ENCODE assay signal across 9 mouse cellular contexts in the genomic region with DNA sequence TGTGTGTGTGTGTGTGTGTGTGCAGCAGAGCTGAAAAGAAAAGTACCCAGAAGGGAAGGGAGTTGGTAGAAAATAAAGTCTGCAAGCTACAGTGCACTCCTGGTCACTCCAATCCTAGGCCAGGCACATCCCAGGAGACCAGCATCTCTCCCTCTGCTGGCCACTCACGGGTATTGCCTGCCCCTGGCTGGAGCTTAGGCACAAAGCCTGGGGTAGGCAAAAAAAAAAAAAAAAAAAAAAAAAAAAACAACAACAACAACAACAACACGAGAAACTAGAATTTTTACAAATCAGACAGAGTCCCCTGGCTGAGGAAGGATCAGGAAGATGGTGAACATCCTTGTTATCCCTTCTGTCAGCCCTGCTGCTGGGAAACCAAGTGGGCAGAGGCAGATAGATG. TPM values are rescaled to one million over a fixed set of nuclear protein-coding genes. Genes with fewer than 3 reads are reported as not detected.
DNase-seq lines count a peak whose midpoint lies in the region; ATAC-seq lines count a peak whose summit lies in the region.
"Had no signal": no experiment of that assay in that cellular context is flagged by ENCODE, and none has a peak within 500 bp of the region (broad histone marks: within the 10 kb centered on the region; RNA-seq: fewer than 3 reads in every experiment).

No protein-coding gene starts in this region.

- no peak for ATAC-seq in forebrain, embryonic 11.5 days (replicated peaks; ENCODE audit: low FRiP score)
- no peak for ATAC-seq in forebrain, embryonic 15.5 days (replicated peaks)
- ATAC-seq in embryonic facial prominence, embryonic 14.5 days (ENCODE audit: low read depth) = no peak

- H3K9me3 ChIP-seq in forebrain, embryonic 11.5 days (ENCODE audit: control insufficient read depth, low read length) = no peaks in the 10 kb centered on the region
- H3K9me3 ChIP-seq in forebrain, embryonic 15.5 days = no peaks in the 10 kb centered on the region
- no peaks in the 10 kb centered on the region for H3K9me3 ChIP-seq in embryonic facial prominence, embryonic 14.5 days (ENCODE audit: control insufficient read depth, low read length)
- H3K9me3 ChIP-seq: limb, embryonic 15.5 days had no signal

- H3K27me3 ChIP-seq in forebrain, embryonic 11.5 days (ENCODE audit: control insufficient read depth, insufficient read depth, low read length) = no peaks in the 10 kb centered on the region
- no peaks in the 10 kb centered on the region for H3K27me3 ChIP-seq in forebrain, embryonic 15.5 days
- H3K27me3 ChIP-seq in embryonic facial prominence, embryonic 14.5 days (replicated peaks; ENCODE audit: control insufficient read depth, insufficient read depth, low read length) = no peaks in the 10 kb centered on the region
- H3K27me3 ChIP-seq: limb, embryonic 15.5 days had no signal

- H3K9ac ChIP-seq in forebrain, embryonic 11.5 days (ENCODE audit: low read length) = no peak overlapping the region
- no peak overlapping the region for H3K9ac ChIP-seq in forebrain, embryonic 15.5 days (replicated peaks)
- no peak overlapping the region for H3K9ac ChIP-seq in embryonic facial prominence, embryonic 14.5 days (ENCODE audit: low read depth, low read length)
- H3K9ac ChIP-seq: limb, embryonic 15.5 days had no signal

- no peaks in the 10 kb centered on the region for H3K4me1 ChIP-seq in forebrain, embryonic 11.5 days (replicated peaks; ENCODE audit: control insufficient read depth, insufficient read depth, low read length)
- no peaks in the 10 kb centered on the region for H3K4me1 ChIP-seq in forebrain, embryonic 15.5 days
- H3K4me1 ChIP-seq in embryonic facial prominence, embryonic 14.5 days (ENCODE audit: control insufficient read depth, insufficient read depth, low read length) = no peaks in the 10 kb centered on the region

- H3K27ac ChIP-seq in forebrain, embryonic 11.5 days (ENCODE audit: low read depth, low read length) = no peak overlapping the region
- no peak overlapping the region for H3K27ac ChIP-seq in forebrain, embryonic 15.5 days (replicated peaks)
- H3K27ac ChIP-seq in embryonic facial prominence, embryonic 14.5 days (replicated peaks; ENCODE audit: low read depth, low read length) = no peak overlapping the region
- H3K27ac ChIP-seq: limb, embryonic 15.5 days had no signal

- H3K4me2 ChIP-seq in forebrain, embryonic 11.5 days (ENCODE audit: low read depth, low read length, severe bottlenecking) = no peak overlapping the region
- no peak overlapping the region for H3K4me2 ChIP-seq in forebrain, embryonic 15.5 days (replicated peaks)
- H3K4me2 ChIP-seq in embryonic facial prominence, embryonic 14.5 days (ENCODE audit: low read depth, low read length) = no peak overlapping the region
- H3K4me2 ChIP-seq: limb, embryonic 15.5 days had no signal

- DNase-seq in forebrain, embryonic 11.5 days (ENCODE audit: low spot score) = peak; percentile 83
- peak; percentile 20 for DNase-seq in thymus, postnatal 0 days (ENCODE audit: low spot score)
- no peak for DNase-seq in thymus, postnatal 25 days
- peak; percentile 40 for DNase-seq in embryonic facial prominence, embryonic 14.5 days (ENCODE audit: low spot score)
- DNase-seq in kidney, postnatal 14 days = peak; percentile 58
- peak; percentile 66 for DNase-seq in mesoderm, embryonic 11.5 days (ENCODE audit: low read depth, low spot score)
- no peak for DNase-seq in frontal cortex, postnatal 25 days (ENCODE audit: low spot score in 2 of 2)

- 20% methylated on average over 2 of the region's 2 CpGs for WGBS in forebrain, embryonic 11.5 days
- 8% methylated on average over 2 of the region's 2 CpGs for WGBS in forebrain, embryonic 15.5 days
- WGBS in embryonic facial prominence, embryonic 14.5 days = 33% methylated on average over 2 of the region's 2 CpGs

- H3K4me3 ChIP-seq in forebrain, embryonic 11.5 days (ENCODE audit: low read depth, low read length) = no peak overlapping the region
- H3K4me3 ChIP-seq in forebrain, embryonic 15.5 days = no peak overlapping the region
- no peak overlapping the region for H3K4me3 ChIP-seq in embryonic facial prominence, embryonic 14.5 days (ENCODE audit: low read depth, low read length)
- H3K4me3 ChIP-seq: limb, embryonic 15.5 days had no signal

- no peaks in the 10 kb centered on the region for H3K36me3 ChIP-seq in forebrain, embryonic 11.5 days (ENCODE audit: control insufficient read depth, insufficient read depth, low read length)
- no peaks in the 10 kb centered on the region for H3K36me3 ChIP-seq in forebrain, embryonic 15.5 days
- no peaks in the 10 kb centered on the region for H3K36me3 ChIP-seq in embryonic facial prominence, embryonic 14.5 days (ENCODE audit: control insufficient read depth, insufficient read depth, low read length)
- H3K36me3 ChIP-seq: limb, embryonic 15.5 days had no signal

RNA-seq across cellular contexts. Expression of gene Mogat2, which starts 9.0 kb away (rescaled TPM):
- polyA plus RNA-seq in forebrain, embryonic 11.5 days (2014; fragmentation: Nextera tagmentation; extraction: Ambion mirVana) = 9.3 and 13.0 TPM in 2 replicates
- 1.2 and 1.7 TPM in 2 replicates for polyA plus RNA-seq in forebrain, embryonic 15.5 days (2015; fragmentation: Nextera tagmentation; extraction: Ambion mirVana)
- 0.25 and 0.51 TPM in 2 replicates for polyA plus RNA-seq in thymus, postnatal 0 days (2015; fragmentation: Nextera tagmentation; extraction: Ambion mirVana)
- 2.2 and 2.5 TPM in 2 replicates for polyA plus RNA-seq in embryonic facial prominence, embryonic 14.5 days (2014; fragmentation: Nextera tagmentation; extraction: Ambion mirVana)

RNA-seq across cellular contexts. Expression of gene Map6, which starts 37.8 kb away (rescaled TPM):
- 36.2 and 36.7 TPM in 2 replicates for polyA plus RNA-seq in forebrain, embryonic 11.5 days (2014; fragmentation: Nextera tagmentation; extraction: Ambion mirVana)
- 77.8 and 80.9 TPM in 2 replicates for polyA plus RNA-seq in forebrain, embryonic 15.5 days (2015; fragmentation: Nextera tagmentation; extraction: Ambion mirVana)
- 0.35 and 0.84 TPM in 2 replicates for polyA plus RNA-seq in thymus, postnatal 0 days (2015; fragmentation: Nextera tagmentation; extraction: Ambion mirVana)
- polyA plus RNA-seq in embryonic facial prominence, embryonic 14.5 days (2014; fragmentation: Nextera tagmentation; extraction: Ambion mirVana) = 9.6 and 10.2 TPM in 2 replicates

RNA-seq across cellular contexts. Expression of gene Dgat2, which starts 46.9 kb away (rescaled TPM):
- polyA plus RNA-seq in forebrain, embryonic 11.5 days (2014; fragmentation: Nextera tagmentation; extraction: Ambion mirVana) = 9.2 and 9.5 TPM in 2 replicates
- 14.9 and 15.1 TPM in 2 replicates for polyA plus RNA-seq in forebrain, embryonic 15.5 days (2015; fragmentation: Nextera tagmentation; extraction: Ambion mirVana)
- polyA plus RNA-seq in thymus, postnatal 0 days (2015; fragmentation: Nextera tagmentation; extraction: Ambion mirVana) = 6.6 and 7.2 TPM in 2 replicates
- 33.4 and 38.6 TPM in 2 replicates for polyA plus RNA-seq in embryonic facial prominence, embryonic 14.5 days (2014; fragmentation: Nextera tagmentation; extraction: Ambion mirVana)

Comparison
In these comparisons a context has a peak if more than half of its experiments do, and no peak if none do; other contexts are left out.
1. DNase-seq: peak in forebrain, embryonic 11.5 days (single experiment), thymus, postnatal 0 days (single experiment), embryonic facial prominence, embryonic 14.5 days (single experiment), kidney, postnatal 14 days (single experiment) and mesoderm, embryonic 11.5 days (single experiment); none in thymus, postnatal 25 days (single experiment) and frontal cortex, postnatal 25 days (0 of 2).